Mouse (Mus musculus) left cerebral cortex, postnatal 10 days (tissue): Measurements from ENCODE around the gene Aldoc. TPM values are rescaled to one million over a fixed set of nuclear protein-coding genes. Genes with fewer than 3 reads are reported as not detected.

ENCODE experiments used
- DNase-seq, 2 experiments: peaks; one replicate each; pipeline ENCODE4 v3.0.0; 2021 to 2022; ENCODE audit warnings: low spot score in 2 of 2, mixed read lengths in 1 of 2; ENCODE audit errors: extremely low spot score in 1 of 2
- intact Hi-C: fragments of 180-260 bp; cut with DNase I; formaldehyde crosslinking; loops from one replicate; pipeline ENCODE4 v1.15.1; 2025
- total RNA-seq, 2 experiments: library from RNA; stranded (reverse); gene quantifications; 2 replicates each; pipeline ENCODE4 v1.2.3; 2021

Gene Aldoc
- total RNA-seq, 2 experiments from 2014 or later: 291 to 324 TPM

GRCm38 (mm10) chr11:78353081-78353480, 30.3 kb downstream of the Aldoc start:
- intact Hi-C loops: no loop called here
- DNase-seq: no peak

DNA sequence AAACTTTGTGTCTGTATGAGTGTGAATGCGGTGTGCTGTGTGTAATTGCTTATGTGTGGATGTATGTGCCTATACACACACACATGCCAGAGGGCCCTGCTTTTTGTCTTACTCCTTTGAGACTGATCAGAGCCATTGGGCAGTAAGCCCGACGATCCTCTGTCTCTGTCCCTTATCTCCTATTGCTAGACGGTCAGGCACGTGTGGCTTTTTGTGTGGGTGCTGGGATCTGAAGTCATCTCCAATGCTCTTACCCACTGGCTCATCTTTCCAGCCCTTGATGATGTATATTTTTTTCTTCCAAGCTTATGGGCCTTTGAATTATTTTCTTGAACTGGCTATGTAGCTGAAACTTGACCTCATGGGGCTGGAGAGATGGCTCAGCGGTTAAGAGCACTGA, 32.1 kb downstream of the Aldoc start:
- intact Hi-C loops: loop anchor here (5.0 kb wide), 1 partner anchor 97 kb away; no protein-coding TSS in a partner anchor
- DNase-seq: no peak

GRCm38 (mm10) chr11:78355471-78356238, 32.9 kb downstream of the Aldoc start:
- DNase-seq: peak in 1 of 2 experiments; percentile 69
- intact Hi-C loops: loop anchor here (5.0 kb wide), 1 partner anchor 97 kb away; no protein-coding TSS in a partner anchor

- intact Hi-C loops: loop anchor here (5.0 kb wide), 1 partner anchor 94 kb away; no protein-coding TSS in a partner anchor
Measured at GRCm38 (mm10) chr11:78358330-78359007, 35.7 kb downstream of the Aldoc start.

GRCm38 (mm10) chr11:78360125-78360788, 37.5 kb downstream of the Aldoc start:
- peak; percentile 63 to 83 for DNase-seq
- intact Hi-C loops: loop anchor here (2.0 kb wide), 1 partner anchor 39 kb away; no protein-coding TSS in a partner anchor

More at GRCm38 (mm10) chr11:78358330-78359007, 35.7 kb downstream of the Aldoc start:
- no peak for DNase-seq

GRCm38 (mm10) chr11:78360789-78361131, 38.0 kb downstream of the Aldoc start:
- intact Hi-C loops: loop anchor here (2.0 kb wide), 1 partner anchor 38 kb away; no protein-coding TSS in a partner anchor

DNA sequence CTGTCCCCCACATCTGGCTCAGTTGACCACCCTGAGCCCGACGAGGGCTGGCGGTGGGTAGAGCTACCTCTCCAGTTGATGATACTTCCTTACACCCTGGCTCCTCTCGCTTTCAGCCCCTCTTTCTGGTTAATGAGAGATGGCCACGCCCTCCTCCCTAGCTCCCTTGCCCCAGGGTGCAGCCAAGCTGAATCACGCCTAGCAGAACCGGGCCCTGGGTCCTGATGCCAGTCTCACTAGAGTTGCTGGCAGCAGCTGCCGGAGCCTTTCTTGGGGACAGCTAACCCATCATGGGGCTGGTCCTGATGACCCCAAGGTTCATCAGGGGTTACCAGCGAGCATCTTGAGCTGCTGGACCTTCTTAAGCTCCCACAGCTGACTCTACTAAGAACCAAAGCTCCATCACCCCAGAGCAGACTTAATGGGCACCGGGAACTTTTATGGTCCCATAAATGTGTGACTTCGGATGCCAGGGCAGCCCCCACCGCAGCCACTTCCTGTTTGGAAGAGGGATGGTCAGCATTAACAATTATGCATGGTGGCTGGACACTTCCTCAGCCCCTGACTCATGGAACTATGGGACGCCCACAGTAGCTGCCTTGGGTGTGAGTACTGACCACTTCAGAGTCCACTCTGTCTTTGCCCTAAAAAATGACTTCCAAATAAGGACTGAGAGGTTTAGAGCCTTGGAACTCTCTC, 40.7 kb downstream of the Aldoc start:
- intact Hi-C loops: no loop called here
- DNase-seq: no peak

More at GRCm38 (mm10) chr11:78360789-78361131, 38.0 kb downstream of the Aldoc start:
- DNase-seq: no peak

DNA sequence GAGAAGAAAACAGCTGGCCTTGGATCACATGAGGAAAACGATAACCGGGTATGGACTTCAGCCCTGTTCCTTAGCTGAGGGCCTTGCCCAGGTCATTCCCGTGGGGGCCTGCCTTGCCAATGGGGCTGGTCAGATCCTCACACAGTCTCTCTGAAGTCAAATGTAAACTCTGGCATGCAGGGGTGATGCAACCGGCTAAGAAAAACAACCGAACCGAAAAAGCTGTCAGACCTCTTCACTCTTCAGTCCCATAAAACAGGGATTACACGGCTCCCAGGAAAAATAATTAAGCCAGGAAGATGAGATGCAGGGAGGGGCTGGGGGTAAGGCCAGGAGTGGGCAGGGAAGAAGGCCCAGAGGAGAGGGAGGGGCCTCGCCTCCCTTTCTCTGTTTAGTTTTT, 41.3 kb downstream of the Aldoc start:
- DNase-seq: no peak
- intact Hi-C loops: no loop called here

- no peak for DNase-seq
- intact Hi-C loops: no loop called here
Measured at GRCm38 (mm10) chr11:78367456-78368225, 44.9 kb downstream of the Aldoc start.

DNA sequence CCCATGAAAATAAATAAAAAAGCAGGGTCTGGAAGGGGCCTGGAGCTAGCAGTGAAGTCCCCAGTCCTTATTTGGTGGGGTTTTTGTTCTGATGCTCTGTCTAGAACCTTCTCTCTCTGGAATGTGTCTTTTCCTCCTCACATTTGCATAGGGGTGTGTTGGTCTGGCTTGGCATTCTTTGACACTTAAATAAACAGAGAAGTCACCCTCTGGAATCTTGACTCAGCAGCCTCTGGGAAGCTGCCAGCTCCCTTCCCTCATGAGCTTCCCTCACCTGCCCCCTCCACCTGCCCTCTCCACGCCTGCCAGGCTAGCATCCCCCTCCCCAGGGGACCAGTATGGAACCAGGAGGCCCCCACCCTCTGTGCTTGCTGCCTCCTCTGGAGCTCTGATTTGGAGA, 47.6 kb downstream of the Aldoc start:
- intact Hi-C loops: no loop called here
- no peak for DNase-seq

DNA sequence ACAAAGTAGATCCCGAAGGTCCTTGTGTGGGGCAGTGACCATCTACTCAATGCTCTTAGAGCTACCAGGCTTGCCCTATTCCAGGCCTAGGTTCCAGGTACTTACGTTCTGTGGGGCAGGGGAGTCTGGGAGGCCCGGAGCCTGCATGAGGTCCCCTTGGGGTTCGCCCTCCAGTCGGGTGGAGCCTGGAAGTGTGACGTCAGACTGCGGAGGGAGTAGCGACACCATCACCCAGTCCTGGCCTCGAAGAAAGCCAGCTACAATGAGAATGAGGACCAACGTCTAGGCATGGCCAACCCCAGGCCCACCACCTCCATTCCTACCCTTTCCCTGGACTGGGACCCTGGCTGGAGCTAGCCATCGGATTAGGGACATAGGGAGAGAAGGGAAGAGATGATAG, 48.9 kb downstream of the Aldoc start:
- intact Hi-C loops: no loop called here
- no peak for DNase-seq

GRCm38 (mm10) chr11:78372166-78372565, 49.4 kb downstream of the Aldoc start:
- intact Hi-C loops: no loop called here
- DNase-seq: no peak

DNA sequence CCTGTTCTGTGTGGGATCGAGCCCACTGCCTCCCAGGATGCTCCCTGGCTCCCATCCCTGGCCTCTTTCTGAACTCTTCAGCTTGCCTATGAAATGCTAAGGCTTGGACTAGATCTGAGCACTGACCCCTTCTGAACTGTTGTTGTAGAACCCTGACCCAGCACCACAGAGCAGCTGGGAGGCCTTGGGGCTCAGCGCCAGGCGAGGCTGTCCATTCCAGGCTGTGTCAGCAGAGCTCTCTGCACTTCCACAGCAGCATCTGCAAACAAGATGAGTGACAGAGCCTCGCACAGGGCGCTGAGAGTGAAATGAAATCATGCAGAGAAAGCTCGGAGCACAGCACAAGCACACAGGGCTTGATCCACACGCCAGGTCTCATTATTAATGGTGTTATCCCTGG, 49.8 kb downstream of the Aldoc start:
- no peak for DNase-seq
- intact Hi-C loops: no loop called here

DNA sequence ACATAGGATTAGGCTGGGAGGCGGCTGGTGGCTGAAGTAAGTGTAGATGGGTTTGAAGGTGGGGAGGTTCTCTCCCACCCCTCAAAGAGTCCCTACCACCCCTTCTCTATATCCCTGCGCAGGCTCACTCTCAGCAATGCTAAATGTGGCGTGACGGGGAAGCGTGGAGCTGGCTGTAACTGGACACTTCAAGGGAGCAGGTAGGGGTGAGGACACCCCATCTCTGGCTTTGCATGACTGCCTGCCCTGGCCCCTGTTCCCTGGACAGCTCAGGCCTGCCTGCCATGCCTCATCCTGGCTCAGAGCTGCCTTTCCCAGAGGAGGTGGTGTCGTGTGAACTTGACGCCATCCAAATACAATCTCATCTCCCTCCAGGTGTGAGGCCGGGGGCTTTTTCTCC, 51.4 kb downstream of the Aldoc start:
- no peak for DNase-seq
- intact Hi-C loops: no loop called here

Other genes starting within 250 kb of the Aldoc start
- gene Eral1, start 242.6 kb upstream of the Aldoc start, total RNA-seq: 10 to 100 TPM; 16.7 to 18.5 TPM
- 10 to 100 TPM; 26.1 to 26.6 TPM for gene Fam222b, start 228.3 kb upstream of the Aldoc start, total RNA-seq
- 10 to 100 TPM; 31.0 to 32.6 TPM for gene Traf4, start 157.4 kb upstream of the Aldoc start, total RNA-seq
- gene Nek8, start 146.3 kb upstream of the Aldoc start, total RNA-seq: 1 to 10 TPM; 4.8 to 5.8 TPM
- 10 to 100 TPM; 23.8 to 27.9 TPM for gene Tlcd1, start 146.3 kb upstream of the Aldoc start, total RNA-seq
- gene Rpl23a, start 139.4 kb upstream of the Aldoc start, total RNA-seq: 100 to 1,000 TPM; 802 to 805 TPM
- gene Rab34, start 134.5 kb upstream of the Aldoc start, total RNA-seq: 10 to 100 TPM; 37.0 to 39.8 TPM
- gene Proca1, start 129.6 kb upstream of the Aldoc start, total RNA-seq: 1 to 10 TPM; 3.6 to 4.7 TPM
- gene Sdf2, start 77.2 kb upstream of the Aldoc start, total RNA-seq: 10 to 100 TPM; 60.5 to 65.2 TPM
- 10 to 100 TPM; 86.3 to 87.6 TPM for gene Supt6, start 77.0 kb upstream of the Aldoc start, total RNA-seq
- 100 to 1,000 TPM; 161 to 169 TPM for gene 2610507B11Rik, start 61.2 kb upstream of the Aldoc start, total RNA-seq
- 1 to 10 TPM; 1.6 TPM for gene BC030499, start 32.1 kb upstream of the Aldoc start, total RNA-seq
- gene Spag5, start 21.4 kb upstream of the Aldoc start, total RNA-seq: 1 to 10 TPM; 3.1 to 3.9 TPM
- 10 to 100 TPM; 72.3 to 76.6 TPM for gene Pigs, start 5.4 kb downstream of the Aldoc start, total RNA-seq
- gene Unc119, start 20.5 kb downstream of the Aldoc start, total RNA-seq: 10 to 100 TPM; 34.6 to 35.8 TPM
- gene Foxn1, start 63.6 kb downstream of the Aldoc start, total RNA-seq: not detected
- not detected for gene Slc13a2, start 99.2 kb downstream of the Aldoc start, total RNA-seq
- 1 to 10 TPM; 8.7 to 9.6 TPM for gene Slc46a1, start 142.7 kb downstream of the Aldoc start, total RNA-seq
- gene Sarm1, start 174.8 kb downstream of the Aldoc start, total RNA-seq: 10 to 100 TPM; 51.2 to 59.2 TPM
- 10 to 100 TPM; 74.5 to 75.4 TPM for gene Vtn, start 176.1 kb downstream of the Aldoc start, total RNA-seq
- gene Sebox, start 180.5 kb downstream of the Aldoc start, total RNA-seq: 1 to 10 TPM in 1 of 2 experiments, under 1 TPM in 1; 0.61 to 1.1 TPM
- 10 to 100 TPM; 37.2 to 38.7 TPM for gene Tmem199, start 189.2 kb downstream of the Aldoc start, total RNA-seq
- gene Poldip2, start 189.2 kb downstream of the Aldoc start, total RNA-seq: 100 to 1,000 TPM; 117 to 119 TPM
- 10 to 100 TPM; 49.3 to 51.2 TPM for gene Tnfaip1, start 213.4 kb downstream of the Aldoc start, total RNA-seq
- gene Ift20, start 213.4 kb downstream of the Aldoc start, total RNA-seq: 10 to 100 TPM; 70.5 to 76.7 TPM
- 10 to 100 TPM; 26.2 to 28.8 TPM for gene Tmem97, start 227.8 kb downstream of the Aldoc start, total RNA-seq